Mouse (Mus musculus): ENCODE data around the gene Ube2t.

DNA sequence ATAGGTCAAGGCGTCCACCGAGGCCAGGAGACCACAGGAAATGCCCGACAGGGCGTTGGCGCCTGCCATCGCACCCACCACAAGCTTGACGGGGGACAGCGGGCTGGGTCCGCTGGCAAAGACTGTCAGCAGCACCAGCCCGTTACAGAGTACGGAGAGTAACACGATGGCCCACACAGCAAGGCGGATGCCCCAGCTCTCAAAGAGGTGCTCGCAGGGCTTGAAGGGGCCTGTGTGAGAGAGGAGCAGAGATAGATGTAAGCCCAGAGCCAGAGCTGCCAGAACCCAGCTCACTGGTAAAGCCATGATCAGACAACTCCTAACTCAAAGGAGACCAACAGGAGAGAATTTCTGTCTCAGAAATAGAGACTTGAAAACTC lies 25.6 kb downstream of the Ube2t start:
- TF ChIP-seq CTCF (IDR thresholded peaks at IDR 0.05; ENCODE audit: low read depth) = no peak
- TF ChIP-seq EP300 (optimal IDR thresholded peaks at IDR 0.05) = no peak

Measured in stomach, postnatal 0 days (tissue).